Mouse (Mus musculus) spleen, adult 18-20 months (tissue): ENCODE measurements at regions not wholly inside any gene's neighbourhood (a gene's known extent, or its start where the extent isn't known, plus 50 kb on each side); places are given as distances from the start of the nearest gene placed in this dataset.

Source experiments
- DNase-seq, 2 experiments: peaks; one replicate each; pipeline ENCODE4 v3.0.0; 2022; ENCODE audit warnings: mixed read lengths in 2 of 2

DNA sequence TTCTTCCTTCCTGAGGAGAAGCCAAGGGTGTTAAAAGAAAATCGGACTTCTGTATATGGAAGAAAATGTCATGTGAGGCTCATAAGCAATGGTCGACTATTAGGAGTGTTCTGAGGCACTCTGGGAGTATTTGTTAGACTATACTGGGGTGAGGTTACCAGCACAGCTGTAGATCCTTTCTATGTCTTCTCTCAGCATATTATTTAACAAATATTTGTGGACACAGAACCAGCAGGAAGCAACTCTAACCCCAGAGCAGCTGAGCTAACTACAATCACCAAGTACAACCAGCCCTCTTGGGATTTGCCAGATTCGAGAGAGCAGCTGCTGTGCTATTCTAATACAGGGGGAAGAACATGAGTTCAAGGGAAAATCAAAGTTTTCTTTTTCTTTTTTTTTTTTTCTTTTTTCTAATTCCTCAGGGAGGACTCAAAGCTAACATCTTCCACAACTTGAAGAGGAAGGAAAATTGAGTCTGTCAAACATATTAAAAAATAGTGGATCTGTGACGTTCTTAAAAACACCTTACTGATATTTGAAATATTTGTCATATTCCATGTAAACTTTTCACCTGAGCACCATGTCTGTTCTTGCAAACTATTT is 933.3 kb upstream of the Cited2 start:
- no peak for DNase-seq

DNA sequence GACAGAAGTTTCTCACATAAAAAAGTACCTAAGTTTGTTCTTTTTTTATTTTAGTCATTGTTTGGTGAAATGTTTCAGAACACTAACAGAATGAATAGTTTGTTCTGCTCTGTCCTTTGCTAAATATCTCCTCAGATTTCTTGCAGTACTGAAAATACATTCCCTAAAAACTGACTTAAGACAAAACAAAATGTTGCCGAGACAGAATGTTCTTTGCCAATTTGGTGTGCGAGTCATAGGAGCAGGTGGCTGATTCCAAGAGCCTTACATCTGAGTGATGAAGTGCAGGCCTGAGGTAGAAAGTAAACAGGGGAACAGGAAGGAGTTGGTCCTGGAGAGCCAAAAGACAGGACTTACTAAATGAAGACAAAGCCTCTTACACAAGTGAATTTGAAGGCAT is 919.0 kb upstream of the Cited2 start:
- no peak for DNase-seq

DNA sequence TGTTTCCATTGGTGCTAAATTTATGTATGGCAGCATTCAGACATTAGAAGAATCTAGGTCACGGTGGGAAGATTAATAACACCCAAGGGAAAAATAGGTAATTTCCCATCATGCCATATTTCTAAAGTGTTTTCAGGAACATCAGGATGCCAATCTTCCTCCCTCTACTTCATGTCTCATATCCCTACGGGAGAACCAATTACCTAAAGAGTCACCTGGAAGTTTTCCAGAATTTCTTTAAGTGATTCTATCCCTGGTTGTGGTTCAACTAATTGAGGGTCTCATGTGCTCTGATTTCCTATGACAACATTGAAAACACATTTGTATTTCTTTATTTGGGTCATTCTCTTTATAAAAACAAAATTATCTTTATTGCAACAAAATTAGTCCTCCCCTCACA is 912.3 kb upstream of the Cited2 start:
- no peak for DNase-seq

DNA sequence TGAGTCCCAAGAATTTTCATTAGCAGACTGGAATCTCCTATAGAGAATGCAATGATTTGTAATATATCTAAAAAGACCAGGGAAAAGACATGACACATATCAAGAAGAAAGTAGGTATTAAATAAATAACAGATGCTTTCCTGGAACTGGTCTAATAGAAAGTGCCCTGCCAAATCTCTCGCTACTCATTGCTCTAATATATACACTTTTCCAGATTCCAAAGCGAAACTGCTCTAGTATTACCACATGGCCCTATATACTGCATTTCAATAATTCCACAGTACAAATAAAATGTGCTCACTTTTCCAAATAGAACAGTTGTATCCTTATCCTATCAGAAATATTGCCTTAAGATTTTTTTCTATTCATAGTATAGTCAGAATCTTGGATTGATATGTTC is 909.0 kb upstream of the Cited2 start:
- DNase-seq, result no peak

DNA sequence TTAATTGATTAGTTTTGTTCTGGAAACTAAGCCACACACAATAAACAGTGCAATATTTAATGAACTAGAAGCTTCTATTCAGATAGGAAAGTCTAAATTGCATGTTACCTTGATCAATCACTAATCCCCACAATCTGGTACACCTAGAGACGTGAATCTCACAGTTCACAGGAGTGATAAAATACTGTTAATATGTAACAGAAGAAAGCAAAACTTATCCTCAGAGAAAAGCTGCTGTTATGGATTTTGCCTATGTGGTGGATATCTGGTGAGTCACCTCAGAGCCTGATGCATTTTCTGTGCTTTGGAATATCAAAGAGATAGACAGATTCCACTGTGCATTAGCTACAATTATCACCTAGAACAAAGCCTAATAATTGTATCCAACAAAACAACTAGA is 861.5 kb upstream of the Cited2 start:
- DNase-seq, result no peak

DNA sequence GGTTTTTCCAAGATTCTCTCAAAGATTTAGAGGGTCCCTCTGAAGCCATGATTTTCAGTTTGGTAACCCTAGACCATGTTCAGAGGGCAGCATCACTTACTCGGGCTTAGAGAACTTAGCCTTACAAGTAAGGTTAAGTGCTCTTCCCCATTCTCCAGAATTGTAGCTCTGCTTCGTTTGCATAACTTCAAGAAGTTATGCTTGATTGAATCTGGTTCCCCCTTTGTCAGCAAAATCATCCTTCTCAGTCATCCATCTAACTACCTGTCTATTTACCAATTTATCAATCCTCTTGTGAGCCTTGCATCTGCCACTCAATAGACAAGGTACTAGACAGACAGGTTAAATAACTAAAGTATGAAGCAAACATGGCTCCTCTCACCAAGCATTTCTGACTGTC is 856.1 kb upstream of the Cited2 start:
- no peak for DNase-seq

DNA sequence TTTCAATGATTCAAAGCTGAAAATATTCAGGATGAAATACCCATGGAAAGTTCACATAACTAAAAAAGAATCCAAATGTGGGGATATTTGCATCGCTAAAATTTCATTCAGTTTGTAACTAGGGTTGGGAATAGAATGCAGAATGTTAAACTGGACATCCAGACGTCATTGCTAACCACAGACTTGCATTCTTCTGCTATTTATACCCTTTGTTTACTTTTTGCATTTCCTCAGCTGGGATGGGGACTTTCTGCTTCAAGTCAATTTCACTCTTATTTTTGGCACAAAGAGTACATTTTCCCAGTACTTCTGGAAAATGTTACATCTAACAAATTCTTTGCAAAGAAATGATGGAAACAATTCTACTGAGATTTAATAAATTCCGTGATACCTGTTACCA is 848.9 kb upstream of the Cited2 start:
- DNase-seq, result no peak

DNA sequence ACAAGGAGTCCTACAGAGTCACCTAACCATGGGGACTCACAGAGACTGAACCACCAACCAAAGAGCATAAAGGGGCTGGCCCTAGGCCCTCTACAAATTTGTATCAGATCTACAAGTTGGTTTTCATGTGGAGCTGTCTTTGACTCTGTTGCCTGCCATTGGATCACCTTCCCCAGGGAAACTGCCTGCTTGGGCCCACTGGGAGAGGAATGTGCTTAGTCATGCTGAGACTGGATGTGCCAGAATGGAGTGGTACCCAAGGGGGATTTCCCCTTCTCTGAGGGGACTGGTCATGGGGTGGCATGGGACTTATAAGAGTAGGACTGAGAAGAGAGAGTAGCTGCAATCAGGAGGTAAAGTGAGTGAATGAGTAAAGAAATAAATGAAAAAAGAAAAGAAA is 844.8 kb upstream of the Cited2 start:
- no peak for DNase-seq

DNA sequence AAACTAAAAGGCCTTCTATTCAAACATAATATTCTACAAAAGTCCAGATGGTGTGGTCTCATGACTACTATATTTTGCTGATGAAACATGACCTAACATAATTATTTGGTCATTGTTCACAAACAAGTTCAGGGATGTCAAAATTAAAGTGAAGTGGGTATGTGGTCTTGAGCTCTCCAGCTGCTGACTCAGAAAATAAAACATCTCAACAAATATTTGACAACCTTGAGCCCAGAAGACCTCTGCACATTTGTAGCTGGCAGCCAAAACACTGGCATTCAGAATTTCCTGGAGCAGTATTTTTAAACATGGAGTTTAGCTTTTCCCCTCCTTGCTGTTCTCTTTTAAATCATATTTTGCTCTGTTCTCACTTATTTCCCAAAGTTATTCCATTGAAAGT is 829.7 kb upstream of the Cited2 start:
- no peak for DNase-seq

DNA sequence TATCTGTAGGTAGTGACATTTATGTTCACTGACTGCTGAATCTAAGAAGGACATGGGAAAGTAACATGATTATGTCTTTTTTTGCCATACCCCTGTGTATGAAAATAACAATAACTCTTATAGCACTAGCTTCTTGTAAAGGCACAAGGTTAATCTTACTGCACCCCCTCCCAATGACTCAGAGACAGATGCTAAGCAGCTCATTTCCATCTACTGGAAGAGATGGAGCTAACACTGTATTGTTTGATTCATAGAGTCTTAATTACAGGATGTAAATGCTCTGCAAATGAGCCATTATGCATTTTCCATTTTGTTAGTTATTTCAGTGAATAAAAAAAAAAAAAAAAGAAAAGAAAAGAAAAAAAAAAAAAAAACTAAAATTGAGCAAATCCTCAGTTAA is 827.7 kb upstream of the Cited2 start:
- DNase-seq, result no peak

DNA sequence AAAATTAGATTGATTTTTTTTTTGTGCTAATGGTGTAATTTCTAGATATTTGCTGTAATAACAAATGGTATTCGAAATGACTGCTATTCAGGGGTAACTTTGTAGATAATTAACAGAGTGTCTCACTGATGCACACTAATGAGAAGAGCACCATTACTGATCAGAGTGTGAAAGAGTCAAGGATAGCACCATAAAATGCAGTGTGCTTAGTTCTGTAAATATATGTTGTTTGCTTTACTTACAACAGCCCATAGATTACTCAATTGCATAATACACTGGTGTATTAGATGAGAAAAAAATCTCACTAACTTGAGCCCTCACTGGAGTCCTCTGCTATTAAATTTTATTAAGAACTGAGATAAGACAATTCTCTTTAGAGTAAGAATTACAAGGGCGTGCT is 800.1 kb upstream of the Cited2 start:
- no peak for DNase-seq

DNA sequence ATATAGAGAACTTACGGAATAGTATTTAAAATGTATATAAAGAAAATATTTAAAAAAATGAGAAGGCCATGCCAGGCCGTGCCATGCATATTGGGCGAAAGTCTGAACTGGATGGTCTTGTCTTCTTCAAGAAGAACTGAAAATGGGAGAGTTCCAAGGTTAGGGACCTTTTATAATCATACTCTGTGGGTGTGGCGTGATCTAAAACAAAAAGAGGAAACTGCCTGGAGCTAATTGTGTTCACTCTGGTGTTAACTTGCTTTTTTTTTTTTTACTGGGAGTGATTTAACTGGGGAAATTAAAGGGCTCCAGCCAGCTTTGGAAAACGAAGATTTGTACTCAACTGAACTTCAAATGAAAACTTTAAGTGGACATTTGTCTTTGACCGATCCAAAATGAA is 799.2 kb upstream of the Cited2 start:
- no peak for DNase-seq

DNA sequence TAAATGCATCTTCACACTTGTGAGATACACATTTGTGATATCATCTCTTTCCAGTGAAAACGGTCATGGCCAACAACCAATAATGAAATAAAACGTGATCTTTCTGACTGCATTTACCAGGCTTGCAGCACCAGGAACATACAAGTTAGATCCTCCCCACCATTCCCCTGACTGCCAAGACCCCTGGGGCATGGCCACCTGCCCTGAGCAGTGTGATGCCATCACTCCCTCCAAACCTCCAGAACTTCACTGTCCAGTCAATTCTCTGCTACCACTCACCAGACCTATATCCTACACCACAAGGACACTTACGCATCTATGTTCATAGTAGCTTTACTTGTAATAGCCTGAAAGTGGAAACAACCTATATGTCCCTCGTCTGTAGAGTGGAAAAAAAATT is 785.3 kb upstream of the Cited2 start:
- no peak for DNase-seq

DNA sequence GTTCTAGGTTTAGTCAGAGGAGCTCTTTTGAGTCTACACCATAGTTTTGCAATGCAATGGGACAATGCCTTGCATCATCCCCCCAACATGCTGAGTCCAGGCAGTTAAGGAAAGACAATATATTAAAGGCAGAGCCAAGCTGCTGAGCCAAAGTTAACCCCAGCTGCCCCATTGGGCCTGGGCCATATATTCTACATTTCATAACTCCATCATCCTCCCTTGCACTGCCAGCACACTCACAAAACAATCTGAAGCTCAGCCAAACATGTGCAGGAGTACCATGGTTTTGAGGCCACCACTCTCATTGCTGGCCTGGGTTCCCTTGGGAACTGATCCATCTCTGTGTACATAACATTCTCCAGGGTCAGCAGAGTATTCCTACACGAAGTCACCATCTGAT is 771.4 kb upstream of the Cited2 start:
- no peak for DNase-seq

DNA sequence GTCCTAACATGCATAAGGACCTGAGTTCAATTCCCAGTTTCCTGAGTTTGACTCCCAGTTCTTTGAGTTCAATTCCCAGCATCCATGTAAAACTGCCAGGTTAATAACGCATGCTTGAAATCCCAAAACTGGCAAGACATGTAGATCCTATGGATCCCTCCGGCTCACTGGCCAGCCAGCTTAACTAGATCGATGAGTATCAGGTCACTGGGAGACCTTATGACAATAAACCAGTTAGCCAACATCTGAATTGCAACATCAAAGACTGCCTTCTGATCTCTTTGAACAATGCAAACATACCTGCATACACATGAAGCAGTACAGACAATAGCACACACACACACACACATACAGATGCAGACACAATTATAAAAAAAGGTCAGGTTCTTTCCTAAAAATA is 762.0 kb upstream of the Cited2 start:
- no peak for DNase-seq

DNA sequence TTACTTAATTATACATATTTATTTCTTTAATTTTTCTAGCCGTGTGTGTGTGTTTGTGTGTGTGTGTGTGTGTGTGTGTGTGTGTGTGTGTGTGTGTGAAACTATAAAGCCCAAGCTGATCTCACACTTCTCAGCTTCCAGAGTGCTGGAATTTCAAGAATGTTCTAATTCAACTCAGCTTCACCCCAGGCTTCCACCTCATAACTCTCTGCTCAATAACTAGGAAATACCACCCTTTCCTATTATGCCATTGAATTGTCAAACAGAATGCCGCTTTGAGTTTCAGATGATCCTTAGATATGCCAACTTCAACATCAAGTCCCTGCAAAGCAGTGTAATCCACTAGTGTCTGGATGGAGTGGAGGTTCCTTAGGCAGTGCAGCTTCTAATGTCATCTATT is 760.6 kb upstream of the Cited2 start:
- no peak for DNase-seq

DNA sequence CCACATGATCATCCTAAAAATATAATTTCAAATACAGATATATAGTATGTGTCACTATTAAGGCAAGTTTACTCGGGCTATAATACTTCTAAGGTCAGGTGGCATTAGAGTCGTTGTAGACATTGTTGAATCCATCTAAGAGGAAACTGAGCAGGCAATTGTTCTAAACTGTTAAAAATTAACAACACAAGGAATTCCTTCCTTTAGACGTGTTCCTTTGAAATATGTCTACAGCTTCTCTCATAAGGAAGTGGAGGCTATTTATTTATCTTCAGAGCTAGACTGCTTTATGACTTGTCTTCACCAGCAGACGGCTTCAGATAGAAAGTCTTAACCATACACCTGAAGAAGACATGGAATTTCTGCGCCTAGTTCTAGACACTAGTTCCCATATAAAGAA is 744.2 kb upstream of the Cited2 start:
- no peak for DNase-seq

DNA sequence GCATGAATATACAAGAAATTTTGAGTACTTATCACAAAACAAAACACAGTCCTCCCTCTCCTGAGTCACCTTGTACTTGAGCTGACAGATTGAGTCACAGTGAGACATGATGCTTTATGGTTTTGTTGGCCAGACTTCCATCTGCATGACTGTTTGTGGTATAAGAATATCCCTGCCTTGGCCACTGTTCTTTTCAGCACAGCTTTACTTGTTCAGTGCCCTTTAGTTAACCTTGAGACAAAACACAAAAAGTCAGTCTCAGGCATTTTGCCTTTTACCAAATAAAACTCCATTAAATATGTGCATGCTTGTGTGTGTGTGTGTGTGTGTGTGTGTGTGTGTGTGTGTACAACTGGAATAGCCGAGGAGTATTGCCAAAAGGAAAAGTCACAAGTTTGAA is 732.8 kb upstream of the Cited2 start:
- no peak for DNase-seq

DNA sequence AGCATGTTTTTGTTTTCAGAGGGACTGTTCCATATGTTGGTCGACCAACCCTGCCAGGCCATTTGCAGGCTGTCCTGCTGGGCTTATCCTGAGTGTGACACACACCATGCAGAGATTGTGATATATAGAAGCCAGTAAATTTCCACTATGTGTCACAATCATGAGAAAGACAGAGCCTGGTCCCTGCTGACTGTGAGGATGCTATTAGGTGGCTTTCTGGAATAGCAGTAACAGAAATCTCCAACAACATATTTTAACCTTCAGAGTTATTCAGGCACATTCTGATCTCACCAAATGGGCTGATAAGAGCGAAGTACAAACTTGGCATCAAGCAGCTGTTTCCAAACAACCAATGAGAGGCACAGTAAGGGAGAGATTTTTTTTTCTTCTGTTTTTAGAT is 729.2 kb upstream of the Cited2 start:
- no peak for DNase-seq

DNA sequence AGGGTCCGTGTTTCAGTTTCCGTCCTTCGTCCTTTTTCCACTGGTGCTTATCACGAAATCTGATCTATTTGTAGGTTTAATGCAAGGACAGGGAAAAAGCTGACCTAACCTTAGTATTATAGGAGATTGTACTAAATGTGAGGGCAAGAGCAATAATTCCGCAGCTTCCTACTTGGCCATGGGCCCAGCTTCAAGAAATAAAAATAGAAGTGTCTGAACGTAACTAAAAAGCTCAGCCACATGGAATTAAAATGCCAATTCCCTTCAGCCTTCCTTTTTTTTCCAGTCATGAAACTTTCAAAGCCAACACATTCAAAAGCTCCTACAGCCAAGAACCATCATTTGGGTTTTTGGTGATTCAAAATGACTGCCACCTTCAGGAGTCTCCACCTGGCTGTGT is 728.5 kb upstream of the Cited2 start:
- DNase-seq, result no peak

DNA sequence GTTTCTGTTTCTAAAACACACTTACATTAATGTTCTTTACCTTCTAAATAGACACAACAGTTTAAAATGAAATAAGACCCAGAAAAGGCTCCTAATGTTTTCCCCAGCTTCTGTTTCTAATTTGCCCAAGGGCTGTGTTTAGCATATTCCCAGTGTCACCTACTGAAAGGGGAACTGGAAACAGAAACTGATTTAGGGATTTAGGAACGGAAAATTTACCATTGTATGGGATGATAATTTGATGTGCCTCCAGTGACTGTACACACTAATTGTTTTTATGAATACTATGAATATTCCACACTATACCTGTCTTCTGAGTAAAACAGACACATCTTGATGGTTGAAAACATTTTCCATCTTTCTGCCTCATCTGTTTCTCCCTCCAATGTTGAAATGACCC is 728.0 kb upstream of the Cited2 start:
- no peak for DNase-seq

DNA sequence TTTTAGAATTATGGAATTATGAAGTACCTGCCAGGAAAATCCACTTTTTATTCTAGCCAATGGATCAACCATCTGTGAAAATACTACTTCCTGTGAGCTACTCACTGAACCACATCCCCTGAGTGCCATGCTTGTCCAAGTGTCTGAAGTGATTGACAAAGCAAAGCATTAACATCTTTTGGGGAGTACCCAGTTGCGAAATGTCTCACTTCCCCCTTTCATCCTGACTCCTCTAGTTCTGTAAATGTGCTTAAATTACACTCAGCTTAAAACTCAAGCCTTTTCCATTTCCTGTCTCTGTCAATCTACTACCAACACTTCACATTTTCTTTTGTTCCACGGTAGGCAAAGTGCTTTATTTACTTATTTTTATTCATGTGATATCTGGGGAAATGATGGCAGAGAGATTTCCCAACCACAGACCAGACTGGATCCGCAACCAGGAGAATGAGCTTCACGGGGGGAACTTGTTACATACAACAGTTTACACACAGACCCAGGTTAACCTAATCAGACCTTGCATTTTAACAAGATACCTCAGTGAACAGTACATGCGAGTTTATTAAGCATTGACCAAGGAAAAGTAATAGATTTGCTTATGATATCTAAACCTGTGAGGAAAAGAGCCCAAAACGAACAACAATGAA is 726.1 kb upstream of the Cited2 start:
- no peak for DNase-seq

DNA sequence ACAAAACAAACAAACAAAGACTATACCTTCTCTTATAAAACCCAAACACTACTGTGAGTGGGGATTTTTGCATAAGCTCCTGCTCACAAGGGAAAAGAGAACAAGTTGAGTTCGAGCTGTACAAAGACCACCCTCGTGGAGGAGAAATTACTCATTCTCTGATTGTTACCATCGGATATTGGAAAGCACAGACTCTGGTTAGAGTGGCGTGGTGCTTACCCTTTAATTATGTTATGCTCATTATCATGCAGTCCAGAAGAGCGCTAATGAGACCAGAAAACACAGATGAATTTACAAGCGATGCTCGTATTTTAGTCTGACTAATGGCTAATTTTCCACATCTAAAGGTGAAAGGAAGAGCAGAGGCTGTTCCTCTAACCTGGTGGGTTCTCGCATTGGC is 721.7 kb upstream of the Cited2 start:
- DNase-seq, result no peak

DNA sequence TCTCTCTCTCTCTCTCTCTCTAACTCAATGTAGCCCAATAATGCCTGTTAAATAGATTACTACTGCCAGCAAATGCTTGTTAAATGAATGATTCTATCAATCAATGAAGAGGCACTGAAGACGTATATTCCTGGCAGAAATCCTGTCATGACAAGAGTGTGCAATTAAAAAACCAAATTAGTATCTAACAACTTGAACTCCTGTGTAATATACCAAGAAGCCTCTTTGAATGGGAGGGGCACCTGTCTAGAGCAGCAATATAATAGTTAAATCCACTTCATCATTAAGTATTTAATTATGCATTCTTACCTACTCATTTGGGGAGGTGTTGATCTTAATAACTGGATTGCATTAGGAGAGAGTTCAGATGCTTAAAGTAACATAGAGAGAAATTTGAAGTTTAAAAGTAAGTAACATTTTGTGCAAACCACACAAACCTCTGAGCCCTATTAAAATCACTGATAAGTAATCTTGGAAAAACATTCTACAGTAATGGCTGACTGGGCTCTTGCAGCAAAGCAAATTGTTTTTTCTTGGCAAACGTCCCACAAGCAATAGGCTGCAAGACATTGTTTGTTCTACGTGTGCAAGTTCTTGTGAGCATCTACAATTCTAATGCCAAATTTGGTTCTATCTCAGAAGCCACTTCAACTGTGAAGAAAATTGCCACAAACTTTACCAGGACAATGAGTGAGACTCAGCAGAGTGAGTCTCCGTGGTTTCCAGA is 719.7 kb upstream of the Cited2 start:
- no peak for DNase-seq

DNA sequence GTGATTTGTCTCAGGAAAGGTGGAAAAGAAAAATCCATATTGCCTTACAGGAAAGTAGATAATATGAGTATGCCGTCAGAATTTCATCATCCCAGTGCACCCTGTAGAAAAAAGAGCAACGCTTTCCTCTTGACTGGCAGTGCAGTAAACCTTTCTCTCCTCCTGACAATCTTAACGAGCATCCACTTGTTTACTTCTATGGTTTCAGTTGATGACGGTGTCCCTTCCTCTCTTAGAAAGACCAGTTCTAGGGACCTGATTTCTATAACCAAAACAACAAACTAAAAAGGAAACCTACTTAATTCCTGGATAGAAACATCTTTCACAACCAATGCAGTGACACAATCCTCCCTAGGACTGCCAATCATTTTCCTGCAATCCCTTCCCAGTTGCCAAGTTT is 714.3 kb upstream of the Cited2 start:
- no peak for DNase-seq
